Mouse (Mus musculus): ENCODE results near the gene Fnbp1.

- TF ChIP-seq CTCF (IDR thresholded peaks at IDR 0.05; ENCODE audit: low read depth): no peak
- TF ChIP-seq EP300 (IDR thresholded peaks at IDR 0.05; ENCODE audit: low read depth): no peak
Observed at GRCm38 (mm10) chr2:31115943-31116731, 25.7 kb downstream of the Fnbp1 start.

Measured in liver, postnatal 0 days (tissue).